Mouse (Mus musculus) lung, embryonic 14.5 days (tissue): ENCODE measurements around the gene Kdr. TPM values are rescaled to one million over a fixed set of nuclear protein-coding genes. Genes with fewer than 3 reads are reported as not detected.

Experiments used
- ATAC-seq: fragments of 200-750 bp; cut with Nextera tagmentation; 2 replicates; pipeline ENCODE4 v1.8.0; 2017; ENCODE audit warnings: mild to moderate bottlenecking, moderate TSS enrichment, moderate library complexity; ENCODE audit not compliant: insufficient read depth
- DNase-seq: peaks from one replicate; pipeline ENCODE4 v3.0.0-alpha.2; 2015
- H3K27ac ChIP-seq: fragments of 300-500 bp; sonication (generic); 2 replicates; pipeline ENCODE4 v1.5.1; 2014; ENCODE audit warnings: low read depth, mild to moderate bottlenecking, moderate library complexity
- H3K27me3 ChIP-seq: fragments of 300-500 bp; sonication (generic); 2 replicates; pipeline ENCODE4 v1.6.1; 2014; ENCODE audit warnings: low read length, control low read depth; ENCODE audit not compliant: insufficient read depth
- H3K36me3 ChIP-seq: fragments of 300-500 bp; sonication (generic); 2 replicates; pipeline ENCODE4 v1.6.1; 2014; ENCODE audit warnings: control low read depth; ENCODE audit not compliant: insufficient read depth
- H3K4me1 ChIP-seq: fragments of 300-500 bp; sonication (generic); 2 replicates; pipeline ENCODE4 v1.6.1; 2014; ENCODE audit warnings: antibody characterized with exemption, control low read depth; ENCODE audit not compliant: insufficient read depth
- H3K4me2 ChIP-seq: fragments of 300-500 bp; sonication (generic); 2 replicates; pipeline ENCODE4 v1.6.1; 2014; ENCODE audit warnings: mild to moderate bottlenecking
- H3K4me3 ChIP-seq: fragments of 300-500 bp; sonication (generic); 2 replicates; pipeline ENCODE4 v1.5.1; 2014; ENCODE audit warnings: low read depth, low read length
- H3K9ac ChIP-seq: fragments of 300-500 bp; sonication (generic); 2 replicates; pipeline ENCODE4 v1.6.1; 2014
- H3K9me3 ChIP-seq: fragments of 300-500 bp; sonication (generic); 2 replicates; pipeline ENCODE4 v1.6.1; 2016; ENCODE audit warnings: low read depth, low read length, control low read depth
- CTCF ChIP-seq: IDR thresholded peaks from 2 replicates; pipeline ENCODE4 v1.5.1; 2016; ENCODE audit warnings: antibody characterized with exemption, low read depth
- WGBS: fragments of 180-500 bp; shearing (Covaris S2); extraction: QIAGEN DNeasy Blood & Tissue Kit; methylation state at CpG from one replicate; pipeline ENCODE4 v1.1.7; 2014; 5-methylcytosine and 5-hydroxymethylcytosine counted together
- polyA plus RNA-seq: library from polyadenylated mRNA; unstranded; fragments of >200 nt; fragmentation: Nextera tagmentation; extraction: Ambion mirVana; gene quantifications from 2 replicates; pipeline ENCODE4 v1.2.1, GENCODE M21; 2014

The Kdr gene
- polyA plus RNA-seq, 1 experiment from 2014 or later: 61.2 TPM

GRCm38 (mm10) chr5:76013881-76014431 is 35.7 kb upstream of the Kdr start:
- H3K4me1 ChIP-seq: no peaks in the 10 kb centered on the region
- H3K36me3 ChIP-seq: no peaks in the 10 kb centered on the region
- H3K9ac ChIP-seq: no peak overlapping the region
- no peaks in the 10 kb centered on the region for H3K27me3 ChIP-seq
- no peak overlapping the region for H3K4me2 ChIP-seq
- no peak for TF ChIP-seq CTCF
- WGBS: 67% methylated on average over 7 of the region's 7 CpGs
- H3K9me3 ChIP-seq: no peaks in the 10 kb centered on the region
- H3K27ac ChIP-seq: peak overlapping the region; percentile 60; the same call in 1 of the 2 replicates
- ATAC-seq (no peak), DNase-seq (peak; percentile 55)
- no peak overlapping the region for H3K4me3 ChIP-seq

- no peaks in the 10 kb centered on the region for H3K27me3 ChIP-seq
- no peaks in the 10 kb centered on the region for H3K9me3 ChIP-seq
- no peak overlapping the region for H3K4me3 ChIP-seq
- H3K4me1 ChIP-seq: no peaks in the 10 kb centered on the region
- H3K27ac ChIP-seq: no peak overlapping the region
- no peak overlapping the region for H3K4me2 ChIP-seq
- ATAC-seq (no peak), DNase-seq (no peak)
- no peak for TF ChIP-seq CTCF
- 61% methylated on average over 7 of the region's 7 CpGs for WGBS
- H3K9ac ChIP-seq: no peak overlapping the region
- H3K36me3 ChIP-seq: no peaks in the 10 kb centered on the region
These were observed 28.1 kb upstream of the Kdr start for GRCm38 (mm10) chr5:76006403-76006802.

GRCm38 (mm10) chr5:75990212-75990611 is 12.0 kb upstream of the Kdr start:
- 78% methylated on average over 8 of the region's 8 CpGs for WGBS
- no peak for TF ChIP-seq CTCF
- Histone ChIP-seq H3K36me3 (no peaks in the 10 kb centered on the region), H3K4me3 (no peak overlapping the region), H3K9me3 (no peaks in the 10 kb centered on the region), H3K9ac (no peak overlapping the region), H3K4me2 (no peak overlapping the region), H3K4me1 (no peaks in the 10 kb centered on the region), H3K27me3 (no peaks in the 10 kb centered on the region), H3K27ac (no peak overlapping the region)
- DNase-seq (no peak), ATAC-seq (no peak)

GRCm38 (mm10) chr5:75987530-75987929 is 9.3 kb upstream of the Kdr start:
- no peak for DNase-seq

GRCm38 (mm10) chr5:75980521-75981311 is 2.5 kb upstream of the Kdr start:
- H3K27me3 ChIP-seq: peaks cover 41% of the 10 kb centered on the region
- no peak for ATAC-seq

More at GRCm38 (mm10) chr5:75987530-75987929, 9.3 kb upstream of the Kdr start:
- no peaks in the 10 kb centered on the region for H3K27me3 ChIP-seq
- TF ChIP-seq CTCF: no peak
- H3K4me3 ChIP-seq: no peak overlapping the region
- no peaks in the 10 kb centered on the region for H3K4me1 ChIP-seq
- no peaks in the 10 kb centered on the region for H3K36me3 ChIP-seq
- WGBS: 70% methylated on average over 8 of the region's 8 CpGs
- H3K9me3 ChIP-seq: no peaks in the 10 kb centered on the region
- H3K27ac ChIP-seq: no peak overlapping the region
- H3K4me2 ChIP-seq: no peak overlapping the region
- no peak overlapping the region for H3K9ac ChIP-seq
- no peak for ATAC-seq

GRCm38 (mm10) chr5:75979108-75979507 is 850 bp upstream of the Kdr start:
- Histone ChIP-seq H3K4me3 (peak overlapping the region; percentile 63), H3K4me1 (no peaks in the 10 kb centered on the region), H3K27ac (peak overlapping the region; percentile 45; the same call in 1 of the 2 replicates), H3K9ac (peak overlapping the region; percentile 42; the same call in 1 of the 2 replicates), H3K27me3 (peaks cover 46% of the 10 kb centered on the region), H3K9me3 (no peaks in the 10 kb centered on the region), H3K36me3 (no peaks in the 10 kb centered on the region), H3K4me2 (peak overlapping the region; percentile 96)
- ATAC-seq: no peak
- no peak for DNase-seq
- TF ChIP-seq CTCF: no peak
- WGBS: 6% methylated on average over 8 of the region's 8 CpGs

More at GRCm38 (mm10) chr5:75980521-75981311, 2.5 kb upstream of the Kdr start:
- H3K4me3 ChIP-seq: no peak overlapping the region
- no peaks in the 10 kb centered on the region for H3K4me1 ChIP-seq
- 61% methylated on average over 23 of the region's 23 CpGs for WGBS
- no peak for DNase-seq
- no peak for TF ChIP-seq CTCF
- H3K9ac ChIP-seq: no peak overlapping the region
- no peaks in the 10 kb centered on the region for H3K36me3 ChIP-seq
- H3K4me2 ChIP-seq: no peak overlapping the region
- no peaks in the 10 kb centered on the region for H3K9me3 ChIP-seq
- no peak overlapping the region for H3K27ac ChIP-seq

- Histone ChIP-seq H3K4me3 (peak overlapping the region; percentile 63), H3K27ac (peak overlapping the region; percentile 67; the same call in 1 of the 2 replicates), H3K36me3 (no peaks in the 10 kb centered on the region), H3K4me2 (peak overlapping the region; percentile 96), H3K4me1 (no peaks in the 10 kb centered on the region), H3K9ac (peak overlapping the region; percentile 60), H3K9me3 (no peaks in the 10 kb centered on the region), H3K27me3 (peaks cover 46% of the 10 kb centered on the region)
- peak; percentile 62 for DNase-seq
- TF ChIP-seq CTCF: no peak
- peak; percentile 71 for ATAC-seq
- 1% methylated on average over 54 of the region's 54 CpGs for WGBS
These were observed 551 bp downstream of the Kdr start for GRCm38 (mm10) chr5:75977441-75978373.
